Mouse (Mus musculus) forebrain, embryonic 12.5 days (tissue): ENCODE measurements around the gene Atp7a. TPM values are rescaled to one million over a fixed set of nuclear protein-coding genes. Genes with fewer than 3 reads are reported as not detected.
"Not testable (repeated sequence)": the region's sequence is repeated elsewhere in the genome, so short reads cannot be mapped to it uniquely, and the experiment has no call there.

Experiments used
- ATAC-seq: fragments of 200-750 bp; cut with Nextera tagmentation; 2 replicates; pipeline ENCODE4 v1.8.0; 2017; ENCODE audit warnings: moderate TSS enrichment; ENCODE audit not compliant: low FRiP score
- H3K27ac ChIP-seq: fragments of 300-500 bp; sonication (generic); 2 replicates; pipeline ENCODE4 v1.5.1; 2016; ENCODE audit warnings: mild to moderate bottlenecking
- H3K27me3 ChIP-seq: fragments of 300-500 bp; sonication (generic); 2 replicates; pipeline ENCODE4 v1.6.1; 2016; ENCODE audit warnings: mild to moderate bottlenecking
- H3K36me3 ChIP-seq: fragments of 300-500 bp; sonication (generic); replicated peaks from 2 replicates; pipeline ENCODE4 v1.6.1; 2016; ENCODE audit warnings: mild to moderate bottlenecking
- H3K4me1 ChIP-seq: fragments of 300-500 bp; sonication (generic); 2 replicates; pipeline ENCODE4 v1.6.1; 2016
- H3K4me2 ChIP-seq: fragments of 300-500 bp; sonication (generic); 2 replicates; pipeline ENCODE4 v1.6.1; 2016; ENCODE audit warnings: mild to moderate bottlenecking, moderate library complexity
- H3K4me3 ChIP-seq: fragments of 300-500 bp; sonication (generic); replicated peaks from 2 replicates; pipeline ENCODE4 v1.5.1; 2016; ENCODE audit warnings: mild to moderate bottlenecking
- H3K9ac ChIP-seq: fragments of 300-500 bp; sonication (generic); 2 replicates; pipeline ENCODE4 v1.6.1; 2016; ENCODE audit warnings: mild to moderate bottlenecking
- H3K9me3 ChIP-seq: fragments of 300-500 bp; sonication (generic); 2 replicates; pipeline ENCODE4 v1.6.1; 2016
- WGBS: fragments of 180-500 bp; shearing (Covaris S2); methylation state at CpG from one replicate; pipeline ENCODE4 v1.1.7; 2016; 5-methylcytosine and 5-hydroxymethylcytosine counted together
- polyA plus RNA-seq: library from polyadenylated mRNA; unstranded; fragments of >200 nt; fragmentation: Nextera tagmentation; extraction: Ambion mirVana; gene quantifications from 2 replicates; pipeline ENCODE4 v1.2.1, GENCODE M21; 2016

The Atp7a gene
- polyA plus RNA-seq, 1 experiment from 2014 or later: 24.8 TPM

DNA sequence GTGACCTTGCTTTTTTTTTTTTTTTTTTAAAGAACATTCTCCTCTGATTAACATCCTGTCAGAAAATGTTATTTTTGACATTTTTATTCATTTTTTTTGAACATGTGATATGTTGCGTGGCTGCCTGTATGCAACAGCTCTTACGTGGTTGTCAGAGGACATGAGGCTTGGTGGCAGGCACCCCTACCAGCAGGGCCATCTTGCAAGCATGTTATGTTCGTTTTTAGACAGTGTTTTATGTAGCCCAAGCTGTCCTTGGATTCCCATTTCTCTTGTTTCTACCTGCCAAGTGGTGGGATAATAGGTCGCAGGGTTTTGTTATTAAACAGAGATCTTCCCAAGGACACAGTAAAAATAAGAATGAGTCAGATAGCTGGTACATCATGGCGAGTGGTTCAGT, 3.1 kb downstream of the Atp7a start:
- no peak overlapping the region for H3K27ac ChIP-seq
- WGBS: 88% methylated on average over 5 of the region's 5 CpGs

DNA sequence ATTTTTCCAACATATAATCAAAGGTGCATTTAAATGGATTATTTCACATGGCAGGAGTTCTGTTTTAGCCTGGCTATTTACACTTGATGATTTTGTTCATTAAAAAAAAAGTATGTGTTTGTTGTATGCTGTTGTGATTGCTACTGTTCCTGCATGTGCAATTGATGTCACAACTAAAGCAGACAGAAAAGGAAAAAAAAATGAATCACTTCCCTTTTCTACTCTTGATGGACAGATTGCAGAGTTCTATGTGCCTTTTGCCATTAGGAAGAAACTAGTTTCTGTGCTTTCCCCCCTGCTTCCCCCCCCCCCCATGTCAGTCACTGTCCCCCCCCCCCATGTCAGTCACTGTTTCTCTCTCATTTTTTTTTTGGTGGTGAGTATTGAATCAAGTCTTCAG, 4.0 kb downstream of the Atp7a start:
- H3K4me2 ChIP-seq: no peak overlapping the region
- no peak overlapping the region for H3K4me3 ChIP-seq
- peaks cover 2% of the 10 kb centered on the region for H3K4me1 ChIP-seq
- ATAC-seq: no peak
- H3K9me3 ChIP-seq: no peaks in the 10 kb centered on the region
- H3K36me3 ChIP-seq: no peaks in the 10 kb centered on the region
- no peak overlapping the region for H3K9ac ChIP-seq
- no peak overlapping the region for H3K27ac ChIP-seq
- H3K27me3 ChIP-seq: peaks cover 3% of the 10 kb centered on the region; the same call in 1 of the 2 replicates

More for the DNA sequence above, 3.1 kb downstream of the Atp7a start:
- Histone ChIP-seq H3K36me3 (no peaks in the 10 kb centered on the region), H3K9me3 (no peaks in the 10 kb centered on the region), H3K9ac (no peak overlapping the region), H3K27me3 (peaks cover 3% of the 10 kb centered on the region; the same call in 1 of the 2 replicates), H3K4me1 (peaks cover 2% of the 10 kb centered on the region), H3K4me3 (no peak overlapping the region), H3K4me2 (no peak overlapping the region)
- ATAC-seq: no peak

DNA sequence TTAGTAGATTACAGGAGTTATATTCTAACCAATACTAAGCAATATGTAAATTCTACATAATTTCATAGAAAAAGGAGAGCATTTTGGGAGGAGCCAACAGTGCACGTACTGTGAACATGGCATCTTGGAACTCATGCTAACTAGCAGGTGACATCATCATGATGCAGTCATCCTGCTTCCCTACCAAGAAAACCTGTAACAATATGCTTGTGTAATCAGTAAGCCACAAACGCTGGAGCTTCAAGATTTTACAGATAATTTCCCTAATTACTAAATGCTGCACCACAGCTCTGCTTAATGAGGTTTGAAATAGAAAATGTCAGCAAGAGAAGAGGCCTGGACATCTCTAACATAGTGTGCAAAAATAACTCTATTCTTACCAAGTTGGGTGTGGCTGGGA, 8.7 kb downstream of the Atp7a start:
- Histone ChIP-seq H3K27me3 (no peaks in the 10 kb centered on the region), H3K36me3 (no peaks in the 10 kb centered on the region), H3K4me2 (no peak overlapping the region), H3K27ac (no peak overlapping the region), H3K9ac (no peak overlapping the region), H3K4me3 (no peak overlapping the region), H3K9me3 (no peaks in the 10 kb centered on the region), H3K4me1 (no peaks in the 10 kb centered on the region)
- ATAC-seq: no peak
- WGBS: 65% methylated on average over 2 of the region's 2 CpGs

DNA sequence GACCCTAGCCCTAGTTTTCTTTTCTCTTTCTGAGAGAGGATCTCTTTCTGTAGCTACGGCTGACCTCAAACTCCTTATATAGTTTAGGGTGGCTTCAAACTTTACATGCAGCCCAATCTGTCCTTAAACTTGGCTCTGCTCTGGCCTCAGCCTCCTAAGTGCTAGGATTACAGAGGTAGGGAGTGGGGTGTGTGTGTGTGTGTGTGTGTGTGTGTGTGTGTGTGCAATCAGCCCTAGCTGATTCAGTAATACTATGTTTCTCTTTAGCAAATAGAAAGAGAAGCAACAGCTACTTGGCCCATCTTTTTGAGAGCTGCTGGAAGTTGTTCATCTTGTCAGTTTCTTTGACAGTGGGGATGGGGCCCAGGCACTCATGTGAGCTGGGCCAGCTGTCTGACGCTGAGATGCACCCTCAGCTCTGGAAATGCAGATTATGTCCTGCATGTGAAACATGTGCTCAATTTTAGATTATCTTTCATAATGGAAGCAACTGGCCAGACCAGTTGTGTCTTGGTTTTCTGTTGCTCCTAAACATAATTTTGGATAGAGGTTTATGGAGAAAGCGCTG, 10.2 kb downstream of the Atp7a start:
- ATAC-seq: no peak
- H3K36me3 ChIP-seq: no peaks in the 10 kb centered on the region
- no peak overlapping the region for H3K4me3 ChIP-seq
- no peaks in the 10 kb centered on the region for H3K4me1 ChIP-seq
- 94% methylated on average over 3 of the region's 3 CpGs for WGBS
- H3K4me2 ChIP-seq: no peak overlapping the region
- no peak overlapping the region for H3K27ac ChIP-seq
- no peaks in the 10 kb centered on the region for H3K9me3 ChIP-seq
- H3K27me3 ChIP-seq: no peaks in the 10 kb centered on the region; the same call in 1 of the 2 replicates
- H3K9ac ChIP-seq: no peak overlapping the region

DNA sequence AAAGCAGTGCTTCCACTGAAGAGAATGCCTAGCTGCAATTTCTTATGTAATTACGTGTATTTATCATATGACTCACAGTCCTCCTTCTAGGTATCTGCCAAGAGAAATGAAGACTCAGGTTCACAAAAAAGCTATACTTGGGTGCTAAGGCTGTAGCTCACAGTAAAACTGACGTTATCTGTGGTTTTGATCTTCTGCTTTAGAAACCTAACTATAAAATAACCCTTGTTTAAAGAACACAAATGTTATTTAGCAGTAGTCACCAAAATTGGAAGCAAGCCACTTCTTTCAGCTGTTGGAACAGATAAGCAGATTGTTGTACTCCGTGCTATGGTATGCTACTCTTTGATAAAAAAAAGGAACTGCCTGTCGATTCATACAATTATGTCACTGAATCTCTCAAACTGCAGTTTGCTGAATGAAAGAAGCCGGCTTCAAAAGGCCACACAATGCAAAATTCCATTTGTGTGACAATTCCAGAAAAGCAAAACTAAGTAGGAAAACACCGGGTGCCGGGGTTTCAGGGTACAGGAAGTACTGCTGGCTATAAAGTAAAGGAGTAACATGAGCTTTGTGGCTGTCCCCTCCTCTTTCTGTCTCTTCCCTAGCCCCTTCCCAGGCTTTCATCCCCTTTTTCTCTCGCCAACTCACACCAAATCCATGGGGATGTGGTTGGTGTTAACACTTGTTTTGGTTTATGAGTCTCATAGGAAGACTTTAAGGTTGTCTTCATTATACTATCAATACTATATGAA, 17.0 kb downstream of the Atp7a start:
- no peak overlapping the region for H3K27ac ChIP-seq
- H3K9ac ChIP-seq: no peak overlapping the region
- no peaks in the 10 kb centered on the region for H3K4me1 ChIP-seq
- no peaks in the 10 kb centered on the region for H3K9me3 ChIP-seq
- H3K36me3 ChIP-seq: no peaks in the 10 kb centered on the region
- H3K27me3 ChIP-seq: no peaks in the 10 kb centered on the region; the same call in 1 of the 2 replicates
- no peak overlapping the region for H3K4me3 ChIP-seq
- no peak overlapping the region for H3K4me2 ChIP-seq
- 68% methylated on average over 8 of the region's 8 CpGs for WGBS
- ATAC-seq: no peak

DNA sequence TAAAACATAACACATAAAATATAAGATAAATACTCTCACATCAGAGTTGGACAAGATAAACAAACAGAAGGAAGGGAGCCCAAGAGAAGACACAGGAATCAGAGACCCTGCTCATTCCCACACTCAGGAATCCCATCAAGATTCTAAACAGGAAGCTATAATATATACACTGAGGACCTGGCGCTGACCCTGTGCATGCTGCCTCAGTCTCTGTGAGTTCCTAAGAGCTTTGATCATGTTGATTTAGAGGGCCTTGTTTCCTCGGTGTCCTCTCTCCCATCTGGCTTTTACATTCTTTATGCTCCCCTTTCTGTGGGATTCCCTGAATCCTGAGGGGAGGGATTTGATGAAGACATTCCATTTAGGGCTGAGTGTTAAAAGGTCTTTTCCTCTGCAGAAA, 18.4 kb downstream of the Atp7a start:
- Histone ChIP-seq H3K9me3 (no peaks in the 10 kb centered on the region), H3K9ac (no peak overlapping the region), H3K27ac (no peak overlapping the region), H3K27me3 (no peaks in the 10 kb centered on the region; the same call in 1 of the 2 replicates), H3K4me1 (no peaks in the 10 kb centered on the region), H3K4me3 (no peak overlapping the region), H3K4me2 (no peak overlapping the region), H3K36me3 (no peaks in the 10 kb centered on the region)
- WGBS: 48% methylated on average over 2 of the region's 2 CpGs
- ATAC-seq: no peak

DNA sequence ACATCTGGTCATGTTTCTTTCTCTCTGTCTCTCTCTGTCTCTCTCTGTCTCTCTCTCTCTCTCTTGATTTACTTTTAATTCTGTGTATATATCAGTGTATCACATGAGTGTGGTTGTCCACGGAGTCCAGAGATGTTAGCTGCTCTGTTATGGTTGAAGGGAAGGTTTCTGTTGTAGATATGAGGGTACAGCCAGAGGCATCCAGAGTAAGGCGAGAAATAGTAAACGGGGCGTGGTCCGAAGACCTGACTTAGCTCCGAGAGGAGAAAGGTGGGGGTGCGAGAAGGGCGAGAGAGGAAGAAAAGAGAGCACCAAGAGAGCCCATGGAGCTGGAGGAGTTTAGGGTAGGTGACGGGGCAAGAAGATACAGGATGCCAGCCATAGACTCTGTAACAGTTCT, 18.9 kb downstream of the Atp7a start:
- Histone ChIP-seq H3K9me3 (no peaks in the 10 kb centered on the region), H3K27ac (no peak overlapping the region), H3K4me2 (no peak overlapping the region), H3K27me3 (no peaks in the 10 kb centered on the region; the same call in 1 of the 2 replicates), H3K4me1 (no peaks in the 10 kb centered on the region), H3K9ac (no peak overlapping the region), H3K36me3 (no peaks in the 10 kb centered on the region), H3K4me3 (no peak overlapping the region)
- WGBS: 85% methylated on average over 9 of the region's 9 CpGs
- ATAC-seq: no peak

DNA sequence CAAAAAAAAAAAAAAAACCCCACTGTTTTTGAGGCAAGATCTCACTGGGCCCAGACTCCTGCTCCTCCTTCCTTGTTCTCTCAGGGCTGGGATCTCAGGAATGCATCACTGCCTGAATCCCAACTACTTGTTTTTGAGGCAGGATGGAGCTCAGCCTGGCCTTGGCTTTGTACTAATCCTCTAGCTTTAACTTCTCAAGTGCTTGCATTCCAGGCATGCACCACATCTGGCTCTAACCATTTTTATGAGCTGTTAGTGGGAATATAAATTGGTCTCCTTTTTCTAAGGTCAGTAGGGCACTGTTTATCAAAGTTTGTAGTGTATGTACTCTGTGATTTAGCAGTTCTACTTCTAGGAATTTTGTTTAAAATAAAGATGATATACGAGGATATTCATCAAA, 21.1 kb downstream of the Atp7a start:
- no peak overlapping the region for H3K27ac ChIP-seq
- H3K9me3 ChIP-seq: no peaks in the 10 kb centered on the region
- no peaks in the 10 kb centered on the region for H3K27me3 ChIP-seq
- H3K36me3 ChIP-seq: no peaks in the 10 kb centered on the region
- 89% methylated on average over 1 of the region's 1 CpGs for WGBS
- H3K4me3 ChIP-seq: no peak overlapping the region
- no peak overlapping the region for H3K9ac ChIP-seq
- H3K4me2 ChIP-seq: no peak overlapping the region
- no peak for ATAC-seq
- H3K4me1 ChIP-seq: no peaks in the 10 kb centered on the region

DNA sequence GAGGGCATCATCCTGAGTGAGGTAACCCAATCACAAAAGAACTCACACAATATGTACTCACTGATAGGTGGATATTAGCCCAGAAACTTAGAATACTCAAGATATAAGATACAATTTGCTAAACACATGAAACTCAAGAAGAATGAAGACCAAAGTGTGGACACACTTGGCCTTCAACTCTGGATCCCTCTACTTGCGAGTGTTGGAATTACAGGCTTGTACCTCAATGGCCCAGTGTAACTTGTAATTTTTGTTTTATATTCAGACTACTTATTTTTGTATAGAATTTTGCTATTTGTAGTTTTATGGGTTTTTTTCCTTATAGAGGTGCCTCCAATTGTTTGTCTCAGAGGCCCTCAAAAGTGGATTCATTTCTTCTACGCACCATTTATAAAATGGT, 50.8 kb downstream of the Atp7a start:
- not testable (repeated sequence) for ATAC-seq, H3K9ac ChIP-seq, H3K4me2 ChIP-seq, H3K36me3 ChIP-seq, H3K9me3 ChIP-seq, H3K27ac ChIP-seq, H3K4me3 ChIP-seq, H3K27me3 ChIP-seq, H3K4me1 ChIP-seq
- 92% methylated on average over 2 of the region's 2 CpGs for WGBS

DNA sequence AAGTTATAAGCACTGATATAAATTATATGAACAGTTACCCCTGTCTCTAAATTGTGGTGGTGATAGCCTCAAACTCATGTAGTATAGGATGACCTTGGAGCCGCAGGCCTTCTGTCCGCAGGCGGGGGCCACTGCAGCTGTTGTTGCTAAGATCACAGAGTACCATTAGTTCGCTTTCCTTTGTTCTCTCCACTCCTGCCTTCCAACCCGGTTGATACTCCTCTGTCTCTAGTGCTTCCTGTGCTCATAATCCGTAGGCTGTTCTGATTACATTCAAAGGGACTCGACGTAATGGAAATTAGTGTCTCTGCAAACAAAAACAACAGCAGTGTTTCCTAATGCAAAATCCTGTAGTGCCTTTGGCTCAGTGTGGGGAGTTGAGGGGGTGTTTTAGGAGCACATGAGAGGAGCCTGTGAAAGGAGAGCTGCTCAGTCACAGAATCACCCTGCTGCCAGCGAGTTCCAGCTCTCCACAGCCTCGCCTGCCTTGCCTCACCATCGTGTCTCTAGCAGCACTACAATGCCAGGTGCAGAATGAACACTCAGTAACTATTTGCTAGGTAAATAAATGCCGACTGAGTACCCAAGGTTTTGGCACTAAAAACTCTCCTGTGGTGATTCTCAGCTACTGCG, 53.9 kb downstream of the Atp7a start:
- Histone ChIP-seq H3K27me3 (no peaks in the 10 kb centered on the region), H3K27ac (no peak overlapping the region), H3K4me3 (no peak overlapping the region), H3K4me1 (peaks cover 7% of the 10 kb centered on the region; the same call in 1 of the 2 replicates), H3K4me2 (no peak overlapping the region), H3K9me3 (no peaks in the 10 kb centered on the region), H3K9ac (no peak overlapping the region), H3K36me3 (no peaks in the 10 kb centered on the region; the same call in 1 of the 2 replicates)
- 44% methylated on average over 13 of the region's 13 CpGs for WGBS
- ATAC-seq: no peak

DNA sequence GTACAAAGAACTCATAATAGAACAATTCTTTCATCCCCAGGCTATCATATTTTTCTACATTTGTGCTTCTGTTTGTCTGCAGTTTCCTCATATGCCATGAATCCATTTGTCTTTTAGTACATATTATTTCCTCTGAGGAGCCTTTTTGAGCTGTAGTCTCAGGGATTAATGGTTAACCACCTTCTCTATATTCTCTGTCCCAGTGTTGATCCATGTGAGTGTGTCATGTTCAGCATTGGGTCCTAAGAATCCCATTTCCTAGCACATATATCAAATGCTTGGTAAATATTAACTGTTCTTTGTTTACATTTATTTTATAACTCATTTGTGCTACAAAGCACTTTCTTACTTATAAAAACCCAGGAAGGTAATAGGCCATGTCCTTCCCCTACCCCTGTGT, 55.4 kb downstream of the Atp7a start:
- H3K4me2 ChIP-seq: no peak overlapping the region
- no peaks in the 10 kb centered on the region; the same call in 1 of the 2 replicates for H3K36me3 ChIP-seq
- ATAC-seq: no peak
- H3K4me1 ChIP-seq: peaks cover 7% of the 10 kb centered on the region; the same call in 1 of the 2 replicates
- no peaks in the 10 kb centered on the region for H3K27me3 ChIP-seq
- H3K9me3 ChIP-seq: no peaks in the 10 kb centered on the region
- no peak overlapping the region for H3K4me3 ChIP-seq
- H3K9ac ChIP-seq: no peak overlapping the region
- no peak overlapping the region for H3K27ac ChIP-seq

DNA sequence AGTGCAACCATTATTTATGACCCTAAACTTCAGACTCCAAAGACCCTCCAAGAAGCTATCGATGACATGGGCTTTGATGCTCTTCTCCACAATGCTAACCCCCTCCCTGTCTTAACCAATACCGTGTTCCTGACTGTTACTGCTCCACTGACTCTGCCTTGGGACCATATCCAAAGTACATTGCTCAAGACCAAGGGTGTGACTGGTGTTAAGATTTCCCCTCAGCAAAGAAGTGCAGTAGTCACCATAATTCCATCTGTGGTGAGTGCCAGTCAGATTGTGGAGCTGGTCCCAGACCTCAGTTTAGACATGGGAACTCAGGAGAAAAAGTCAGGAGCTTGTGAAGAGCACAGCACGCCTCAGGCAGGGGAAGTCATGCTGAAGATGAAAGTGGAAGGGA, 58.1 kb downstream of the Atp7a start:
- H3K4me3 ChIP-seq: no peak overlapping the region
- H3K27me3 ChIP-seq: no peaks in the 10 kb centered on the region
- H3K4me2 ChIP-seq: no peak overlapping the region
- no peaks in the 10 kb centered on the region for H3K9me3 ChIP-seq
- H3K36me3 ChIP-seq: no peaks in the 10 kb centered on the region; the same call in 1 of the 2 replicates
- WGBS: 85% methylated on average over 3 of the region's 3 CpGs
- peaks cover 7% of the 10 kb centered on the region; the same call in 1 of the 2 replicates for H3K4me1 ChIP-seq
- H3K9ac ChIP-seq: no peak overlapping the region
- H3K27ac ChIP-seq: no peak overlapping the region
- no peak for ATAC-seq
